Mouse (Mus musculus) bone marrow, adult 2 months (tissue): ENCODE measurements around the gene Lrch1. TPM values are rescaled to one million over a fixed set of nuclear protein-coding genes. Genes with fewer than 3 reads are reported as not detected.

ENCODE experiments used
- H3K27ac ChIP-seq: fragments of 200-500 bp; 2 replicates; pipeline ENCODE4 v1.5.1; 2012; ENCODE audit warnings: low read depth, mild to moderate bottlenecking, control low read depth, inconsistent platforms, low read length; ENCODE audit not compliant: control insufficient read depth, poor library complexity, insufficient read depth
- H3K4me1 ChIP-seq: fragments of 200-500 bp; 2 replicates; pipeline ENCODE4 v1.6.1; 2011; ENCODE audit warnings: low read length; ENCODE audit not compliant: control insufficient read depth, insufficient read depth
- H3K4me3 ChIP-seq: fragments of 200-500 bp; replicated peaks from 2 replicates; pipeline ENCODE3; 2011; ENCODE audit warnings: mild to moderate bottlenecking, low read depth, low read length, control low read depth; ENCODE audit not compliant: control insufficient read depth
- CTCF ChIP-seq: fragments of 200-500 bp; IDR thresholded peaks from 2 replicates; pipeline ENCODE4 v1.5.1; 2011; ENCODE audit warnings: low read length, control low read depth; ENCODE audit not compliant: control insufficient read depth, insufficient read depth
- POLR2A ChIP-seq: fragments of 200-500 bp; IDR thresholded peaks from 2 replicates; pipeline ENCODE4 v1.6.1; 2011; ENCODE audit warnings: low read depth, mild to moderate bottlenecking, control low read depth, low read length, borderline replicate concordance; ENCODE audit not compliant: control insufficient read depth
- WGBS: fragments of 180-500 bp; shearing (Covaris S2); methylation state at CpG from one replicate; pipeline ENCODE4 v1.1.7; 2018; 5-methylcytosine and 5-hydroxymethylcytosine counted together
- polyA plus RNA-seq: library from polyadenylated mRNA; stranded (reverse); fragments of >200 nt; gene quantifications from 2 replicates; pipeline ENCODE4 v1.2.4, GENCODE M21; 2011; ENCODE audit warnings: low replicate concordance; ENCODE audit not compliant: missing spikeins, insufficient read depth, insufficient read length

The Lrch1 gene
- polyA plus RNA-seq, 1 experiment: 9.2 TPM

DNA sequence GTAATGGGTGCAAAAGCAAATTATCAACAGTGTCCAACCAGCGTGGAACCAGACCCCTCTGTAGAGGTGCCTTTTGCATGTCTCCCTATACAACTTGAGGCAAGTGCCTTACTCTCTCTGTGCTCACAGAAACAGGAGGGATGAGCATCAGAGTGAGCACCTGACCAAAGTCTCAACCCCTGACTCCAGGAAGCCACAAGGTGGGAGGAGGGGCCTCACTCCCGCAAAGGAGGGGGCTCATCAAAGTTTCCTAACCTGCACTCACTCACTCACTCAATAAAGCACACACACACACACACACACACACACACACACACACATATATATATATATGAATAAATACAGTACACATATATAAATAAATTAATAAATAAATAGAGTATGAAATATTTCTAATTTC is 117.1 kb downstream of the Lrch1 start:
- Histone ChIP-seq H3K4me1 (peaks cover 3% of the 10 kb centered on the region; the same call in 1 of the 2 replicates), H3K27ac (no peak overlapping the region), H3K4me3 (no peak overlapping the region)
- no peak for TF ChIP-seq POLR2A
- no peak for TF ChIP-seq CTCF
- 93% methylated on average over 2 of the region's 2 CpGs for WGBS

DNA sequence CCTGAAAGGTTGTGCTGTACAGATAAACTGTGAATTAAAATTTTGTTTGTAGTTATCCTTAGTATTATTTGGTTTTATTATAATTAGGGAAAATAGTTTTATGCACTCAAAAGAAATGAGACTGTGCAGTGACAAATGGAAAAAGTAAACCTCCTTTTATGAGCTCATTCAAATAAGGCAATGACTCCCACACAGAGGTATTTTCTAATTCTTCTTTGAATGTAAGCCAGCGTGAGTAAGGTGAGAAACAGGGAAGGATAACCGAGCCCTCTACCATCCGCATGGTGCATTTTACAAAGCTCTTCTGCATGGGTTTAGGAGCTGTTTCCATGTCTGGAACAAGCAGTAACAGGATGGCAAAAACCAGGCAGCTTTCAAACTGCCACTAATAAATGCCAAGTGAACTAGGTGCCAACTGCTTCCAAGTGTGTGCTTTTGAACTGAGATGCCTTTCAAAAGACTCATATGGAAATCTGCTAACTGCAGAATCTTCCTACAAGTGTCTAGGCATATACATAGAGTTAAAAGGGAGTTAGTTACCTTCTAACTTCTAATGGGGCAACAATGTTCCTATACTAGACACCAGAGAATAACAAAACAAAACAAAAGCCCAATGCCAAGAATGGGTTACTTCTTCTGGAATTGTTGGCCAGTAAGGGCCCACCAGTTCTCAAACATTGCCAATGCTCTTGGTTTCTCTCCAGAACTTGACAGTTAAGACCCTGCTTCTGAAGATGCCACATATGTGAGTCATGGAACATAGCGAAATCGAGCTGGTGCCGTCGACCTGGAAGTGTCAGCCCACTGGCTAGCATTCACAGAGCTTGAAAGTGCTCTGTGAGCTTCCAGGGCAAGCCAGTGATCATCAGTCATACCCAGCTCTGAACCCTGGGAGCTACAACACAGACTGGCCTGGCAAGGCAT is 124.7 kb downstream of the Lrch1 start:
- H3K27ac ChIP-seq: no peak overlapping the region
- TF ChIP-seq CTCF (no peak), POLR2A (no peak)
- 86% methylated on average over 7 of the region's 7 CpGs for WGBS
- no peak overlapping the region for H3K4me3 ChIP-seq
- H3K4me1 ChIP-seq: no peaks in the 10 kb centered on the region

DNA sequence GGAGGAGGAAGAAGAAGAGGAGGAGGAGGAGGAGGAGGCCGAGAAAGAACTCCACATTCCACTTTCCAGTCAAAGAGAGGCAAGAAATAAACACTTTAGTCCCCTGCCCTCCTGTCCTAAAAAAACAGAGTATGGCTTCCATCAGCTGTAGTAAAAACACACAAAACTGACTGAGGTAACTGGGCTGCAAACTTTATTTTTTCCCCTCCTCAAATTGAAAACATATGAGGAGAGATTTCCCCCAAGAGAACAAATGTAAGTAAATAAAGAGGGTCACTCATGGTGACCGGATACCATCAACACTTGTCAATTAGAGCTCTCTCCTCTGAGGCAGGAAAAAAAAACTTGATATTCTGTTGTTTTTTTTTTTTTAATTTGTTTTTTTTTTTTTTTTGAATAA is 125.6 kb downstream of the Lrch1 start:
- no peaks in the 10 kb centered on the region for H3K4me1 ChIP-seq
- H3K27ac ChIP-seq: no peak overlapping the region
- TF ChIP-seq CTCF (no peak), POLR2A (no peak)
- no peak overlapping the region for H3K4me3 ChIP-seq
- 88% methylated on average over 2 of the region's 2 CpGs for WGBS

DNA sequence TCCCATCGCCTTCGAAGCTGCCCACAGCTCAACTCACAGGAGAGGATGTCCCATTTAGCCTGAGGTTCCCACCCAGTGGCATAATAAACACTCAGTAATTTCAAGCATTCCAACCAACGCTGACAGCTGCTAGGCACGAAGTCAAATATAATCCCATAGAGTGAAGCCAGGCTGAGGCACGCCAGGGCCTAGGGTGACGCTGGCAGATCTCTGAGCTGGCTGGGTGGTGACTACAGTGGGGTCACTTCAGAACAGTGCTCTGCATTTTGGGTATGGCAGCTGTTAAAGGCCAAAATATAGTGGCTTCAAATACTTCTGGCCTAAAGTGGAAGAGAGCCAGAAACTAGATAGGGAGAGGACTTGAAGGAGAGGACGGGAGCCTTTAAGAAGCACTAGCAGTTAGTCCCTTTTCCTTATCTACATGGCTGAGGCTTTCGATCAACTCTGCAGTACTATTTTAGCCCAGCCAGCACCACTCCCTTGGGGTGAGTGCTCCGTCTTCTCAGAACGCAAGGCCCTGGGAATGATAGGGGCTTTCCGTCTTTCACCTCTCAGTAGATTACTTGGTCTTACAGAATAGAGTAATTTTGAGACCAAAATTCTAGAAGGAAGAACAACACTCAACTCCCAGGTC is 127.4 kb downstream of the Lrch1 start:
- Histone ChIP-seq H3K27ac (peak overlapping the region; percentile 15; the same call in 1 of the 2 replicates), H3K4me1 (no peaks in the 10 kb centered on the region), H3K4me3 (no peak overlapping the region)
- TF ChIP-seq CTCF (no peak), POLR2A (no peak)
- WGBS: 68% methylated on average over 11 of the region's 11 CpGs

DNA sequence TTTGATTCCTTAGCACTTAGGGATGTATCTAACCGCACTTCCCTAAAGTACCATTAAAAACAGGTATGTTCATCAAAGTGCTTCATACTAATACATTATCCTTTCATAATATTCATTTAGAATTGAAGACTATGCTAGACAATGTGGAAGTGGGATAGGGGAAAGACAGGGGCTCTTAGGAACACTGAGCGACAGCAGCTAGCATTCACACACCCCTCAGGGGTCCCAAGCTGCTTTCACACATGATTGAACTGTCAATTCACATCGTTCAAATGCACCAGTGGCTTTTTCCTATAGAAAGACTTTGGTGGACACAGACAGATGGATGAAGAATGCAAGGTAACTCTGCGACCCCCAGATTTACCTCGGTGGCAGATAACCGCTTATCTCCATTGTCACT is 131.0 kb downstream of the Lrch1 start:
- no peak for TF ChIP-seq CTCF
- no peak for TF ChIP-seq POLR2A
- WGBS: 87% methylated on average over 6 of the region's 6 CpGs

DNA sequence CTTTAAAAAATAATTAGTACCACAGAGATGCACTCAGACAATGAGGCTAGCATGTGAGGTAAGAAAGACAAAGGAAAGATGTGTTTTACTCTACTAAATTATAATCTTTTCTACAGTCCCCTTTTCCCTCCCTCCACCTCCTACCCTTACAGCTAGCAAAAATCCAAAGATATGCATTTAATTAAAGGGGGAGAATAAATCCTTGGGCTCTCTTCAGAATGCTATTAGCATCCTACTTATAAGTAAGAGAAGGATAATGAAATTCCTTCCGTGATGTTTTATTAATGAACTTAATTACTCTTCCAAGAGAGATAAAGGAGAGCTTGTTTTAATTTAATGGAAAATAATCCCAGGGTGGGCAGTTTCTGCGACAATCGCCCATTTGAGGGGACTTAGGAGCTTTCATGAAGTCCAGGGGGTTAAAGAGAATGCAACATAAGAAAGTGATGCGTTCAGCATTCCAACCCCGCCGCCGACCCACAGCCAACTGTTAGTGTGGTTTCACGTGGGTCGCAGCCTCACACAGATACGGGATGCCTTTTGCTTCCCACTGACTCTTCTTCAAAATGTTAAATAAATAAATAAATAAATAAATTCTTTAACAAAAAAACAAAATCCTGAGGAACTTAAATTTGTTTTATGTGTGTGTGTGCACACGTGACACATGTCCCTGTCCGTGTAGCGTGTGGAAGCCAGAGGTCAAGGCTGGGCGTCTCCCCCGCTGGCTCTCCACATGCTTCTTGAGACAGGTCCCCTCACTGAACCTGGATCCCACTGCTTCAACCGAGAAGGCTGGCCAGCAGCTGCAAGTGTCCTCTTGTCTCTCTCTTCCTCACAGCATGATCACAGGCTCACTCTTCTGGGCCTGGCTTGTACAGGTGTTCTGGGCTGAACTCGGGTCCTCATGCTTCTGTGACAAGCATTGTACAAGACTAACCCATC is 132.6 kb downstream of the Lrch1 start:
- TF ChIP-seq CTCF: no peak
- no peak for TF ChIP-seq POLR2A
- Histone ChIP-seq H3K27ac (no peak overlapping the region), H3K4me3 (no peak overlapping the region), H3K4me1 (no peaks in the 10 kb centered on the region)
- WGBS: 94% methylated on average over 17 of the region's 17 CpGs

More for the DNA sequence above, 131.0 kb downstream of the Lrch1 start:
- Histone ChIP-seq H3K4me3 (no peak overlapping the region), H3K4me1 (no peaks in the 10 kb centered on the region), H3K27ac (no peak overlapping the region)

DNA sequence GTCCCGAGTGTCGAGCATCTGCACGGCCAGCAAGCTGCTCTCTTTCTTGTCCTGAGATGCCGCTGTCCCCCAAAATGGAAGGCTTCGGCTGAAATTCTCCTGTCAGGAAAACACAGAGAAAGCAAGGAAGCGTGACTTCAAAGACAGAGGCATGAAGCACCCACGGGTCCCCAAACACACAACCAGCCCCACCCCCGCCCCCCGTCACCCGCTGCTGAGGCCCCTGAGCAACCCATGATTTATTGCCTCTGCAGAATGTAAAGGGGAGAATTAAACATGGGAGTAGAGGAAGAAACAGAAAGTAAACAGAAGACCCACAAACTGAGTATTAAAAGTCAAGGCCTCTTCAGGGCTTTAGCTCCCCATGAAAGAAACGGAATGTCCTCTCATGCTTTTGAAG is 136.1 kb downstream of the Lrch1 start:
- WGBS: 86% methylated on average over 11 of the region's 11 CpGs
- Histone ChIP-seq H3K27ac (no peak overlapping the region), H3K4me3 (no peak overlapping the region), H3K4me1 (no peaks in the 10 kb centered on the region)
- TF ChIP-seq POLR2A (no peak), CTCF (no peak)
